Mouse (Mus musculus) neural tube, embryonic 11.5 days (tissue): ENCODE results near the gene Plin1. TPM values are rescaled to one million over a fixed set of nuclear protein-coding genes. Genes with fewer than 3 reads are reported as not detected.

Experiments
- ATAC-seq: fragments of 200-750 bp; cut with Nextera tagmentation; 2 replicates; pipeline ENCODE4 v1.8.0; 2017; ENCODE audit warnings: moderate number of reproducible peaks, mild to moderate bottlenecking, moderate TSS enrichment, moderate library complexity; ENCODE audit not compliant: insufficient read depth, low FRiP score, low TSS enrichment
- DNase-seq: peaks from one replicate; pipeline ENCODE4 v3.0.0-alpha.2; 2015; ENCODE audit warnings: low spot score
- H3K27ac ChIP-seq: fragments of 300-500 bp; sonication (generic); 2 replicates; pipeline ENCODE4 v1.5.1; 2014; ENCODE audit warnings: low read depth, mild to moderate bottlenecking, low read length
- H3K27me3 ChIP-seq: fragments of 300-500 bp; sonication (generic); 2 replicates; pipeline ENCODE4 v1.6.1; 2014; ENCODE audit warnings: mild to moderate bottlenecking, low read length, mixed read lengths; ENCODE audit not compliant: control insufficient read depth, insufficient read depth
- H3K36me3 ChIP-seq: fragments of 300-500 bp; sonication (generic); 2 replicates; pipeline ENCODE4 v1.6.1; 2014; ENCODE audit warnings: mild to moderate bottlenecking, low read length, moderate library complexity, mixed read lengths; ENCODE audit not compliant: control insufficient read depth, insufficient read depth
- H3K4me1 ChIP-seq: fragments of 300-500 bp; sonication (generic); 2 replicates; pipeline ENCODE4 v1.6.1; 2014; ENCODE audit warnings: low read length, mixed read lengths; ENCODE audit not compliant: control insufficient read depth, insufficient read depth
- H3K4me2 ChIP-seq: fragments of 300-500 bp; sonication (generic); 2 replicates; pipeline ENCODE4 v1.6.1; 2014; ENCODE audit warnings: low read depth, mild to moderate bottlenecking, moderate library complexity
- H3K4me3 ChIP-seq: fragments of 300-500 bp; sonication (generic); 2 replicates; pipeline ENCODE4 v1.5.1; 2014; ENCODE audit warnings: low read depth, low read length
- H3K9ac ChIP-seq: fragments of 300-500 bp; sonication (generic); 2 replicates; pipeline ENCODE4 v1.6.1; 2014; ENCODE audit warnings: mild to moderate bottlenecking, low read length
- H3K9me3 ChIP-seq: fragments of 300-500 bp; sonication (generic); 2 replicates; pipeline ENCODE4 v1.6.1; 2016; ENCODE audit warnings: low read length; ENCODE audit not compliant: control insufficient read depth
- WGBS: fragments of 180-500 bp; shearing (Covaris S2); extraction: QIAGEN DNeasy Blood & Tissue Kit; methylation state at CpG from one replicate; pipeline ENCODE4 v1.1.7; 2014; 5-methylcytosine and 5-hydroxymethylcytosine counted together
- polyA plus RNA-seq: library from polyadenylated mRNA; unstranded; fragments of >200 nt; fragmentation: Nextera tagmentation; extraction: Ambion mirVana; gene quantifications from 2 replicates; pipeline ENCODE4 v1.2.1, GENCODE M21; 2014

The Plin1 gene
- polyA plus RNA-seq, 1 experiment from 2014 or later = not detected

DNA sequence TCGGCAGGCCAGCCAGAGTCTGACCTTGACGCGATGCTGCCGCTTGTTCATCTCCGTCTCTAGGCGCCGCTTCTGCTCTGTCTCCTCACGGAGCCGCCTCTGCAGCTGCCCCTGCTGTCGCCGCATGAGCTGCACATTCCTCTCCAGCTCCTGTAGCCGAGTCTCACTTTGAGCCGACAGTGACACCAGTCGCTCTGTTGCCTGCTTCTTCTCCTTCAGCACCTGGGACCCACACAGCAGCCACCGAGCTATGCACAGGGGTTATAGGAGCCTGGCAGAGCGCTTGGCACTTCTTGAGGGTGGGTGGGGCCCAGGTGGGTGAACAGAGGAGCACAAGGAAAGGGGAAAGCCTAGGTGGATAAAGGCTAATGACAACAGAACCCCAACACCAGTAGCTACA, 29.9 kb downstream of the Plin1 start:
- no peak overlapping the region for H3K9ac ChIP-seq
- H3K36me3 ChIP-seq = peaks cover 20% of the 10 kb centered on the region

GRCm38 (mm10) chr7:79696495-79696894, 36.2 kb downstream of the Plin1 start:
- no peaks in the 10 kb centered on the region for H3K27me3 ChIP-seq
- H3K4me3 ChIP-seq = no peak overlapping the region
- WGBS = 87% methylated on average over 8 of the region's 8 CpGs
- ATAC-seq = no peak
- no peak overlapping the region for H3K4me2 ChIP-seq
- H3K9me3 ChIP-seq = no peaks in the 10 kb centered on the region
- no peak overlapping the region for H3K27ac ChIP-seq
- H3K4me1 ChIP-seq = no peaks in the 10 kb centered on the region
- no peak for DNase-seq
- H3K9ac ChIP-seq = no peak overlapping the region
- H3K36me3 ChIP-seq = peaks cover 43% of the 10 kb centered on the region

More for the DNA sequence above, 29.9 kb downstream of the Plin1 start:
- Histone ChIP-seq H3K4me2 (no peak overlapping the region), H3K4me1 (no peaks in the 10 kb centered on the region), H3K27me3 (no peaks in the 10 kb centered on the region), H3K9me3 (no peaks in the 10 kb centered on the region), H3K4me3 (no peak overlapping the region), H3K27ac (no peak overlapping the region)
- DNase-seq (no peak), ATAC-seq (no peak)
- 82% methylated on average over 16 of the region's 16 CpGs for WGBS

GRCm38 (mm10) chr7:79680231-79680630, 52.5 kb downstream of the Plin1 start:
- Histone ChIP-seq H3K27ac (no peak overlapping the region), H3K9me3 (no peaks in the 10 kb centered on the region), H3K4me2 (no peak overlapping the region), H3K36me3 (peaks cover 19% of the 10 kb centered on the region), H3K4me3 (no peak overlapping the region), H3K9ac (no peak overlapping the region), H3K27me3 (no peaks in the 10 kb centered on the region), H3K4me1 (no peaks in the 10 kb centered on the region)
- no peak for ATAC-seq
- no peak for DNase-seq
- 97% methylated on average over 2 of the region's 2 CpGs for WGBS

- peaks cover 19% of the 10 kb centered on the region for H3K36me3 ChIP-seq
- H3K27ac ChIP-seq = no peak overlapping the region
- DNase-seq = peak; percentile 18
- no peaks in the 10 kb centered on the region for H3K9me3 ChIP-seq
- H3K4me2 ChIP-seq = no peak overlapping the region
- no peak overlapping the region for H3K9ac ChIP-seq
- ATAC-seq = no peak
- no peaks in the 10 kb centered on the region for H3K27me3 ChIP-seq
- no peaks in the 10 kb centered on the region for H3K4me1 ChIP-seq
- no peak overlapping the region for H3K4me3 ChIP-seq
These were observed 53.5 kb downstream of the Plin1 start for GRCm38 (mm10) chr7:79679186-79679585.

DNA sequence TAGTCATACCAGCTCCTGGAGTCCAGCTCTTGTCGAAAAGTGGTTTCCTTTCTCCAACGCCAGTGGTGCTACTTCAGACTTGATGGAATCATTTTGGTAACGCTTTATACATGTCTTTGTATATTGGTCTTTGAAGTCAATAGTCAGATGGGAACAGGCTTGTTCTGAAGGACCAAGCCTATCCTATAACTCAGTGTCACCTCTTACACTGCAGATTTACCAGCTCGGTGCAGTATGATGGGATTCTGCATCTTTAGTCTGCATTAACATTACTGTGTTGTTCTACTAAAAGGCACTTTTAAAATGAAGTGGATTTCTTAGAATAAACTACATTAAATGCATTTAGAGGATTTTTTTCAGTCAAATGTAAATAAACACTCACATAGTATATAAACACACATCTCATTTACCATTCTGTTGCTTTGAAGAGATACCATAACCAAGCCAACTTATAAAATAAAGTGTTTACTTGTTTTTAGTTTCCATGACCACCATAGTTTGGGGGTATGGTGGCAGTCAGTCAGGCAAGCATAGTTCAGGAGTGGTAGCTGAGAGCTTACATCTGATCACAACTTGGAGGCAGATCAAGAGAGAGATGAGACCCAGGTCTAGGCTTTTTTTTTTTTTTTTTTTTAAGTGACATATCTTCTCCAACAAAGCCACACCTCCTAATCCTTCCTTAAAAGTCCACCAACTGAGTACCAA, 61.7 kb downstream of the Plin1 start:
- no peak overlapping the region for H3K9ac ChIP-seq
- no peak overlapping the region for H3K27ac ChIP-seq
- H3K4me3 ChIP-seq = no peak overlapping the region
- no peaks in the 10 kb centered on the region for H3K4me1 ChIP-seq
- peaks cover 2% of the 10 kb centered on the region; the same call in 1 of the 2 replicates for H3K36me3 ChIP-seq
- 95% methylated on average over 4 of the region's 4 CpGs for WGBS
- no peaks in the 10 kb centered on the region for H3K27me3 ChIP-seq
- H3K9me3 ChIP-seq = no peaks in the 10 kb centered on the region
- H3K4me2 ChIP-seq = no peak overlapping the region
- ATAC-seq = no peak
- no peak for DNase-seq

Other genes with a start within 250 kb of the Plin1 start
- gene Rhcg, start 115.2 kb downstream of the Plin1 start, polyA plus RNA-seq = 0.97 and 1.8 TPM in 2 replicates
- gene Ticrr, start 72.7 kb downstream of the Plin1 start, polyA plus RNA-seq = 13.2 and 14.0 TPM in 2 replicates
- gene Kif7, start 17.2 kb downstream of the Plin1 start, polyA plus RNA-seq = 5.0 and 5.2 TPM in 2 replicates
- 8.2 and 9.9 TPM in 2 replicates for gene Pex11a, start 10.2 kb upstream of the Plin1 start, polyA plus RNA-seq
- gene Wdr93, start 10.3 kb upstream of the Plin1 start, polyA plus RNA-seq = 0.09 and 0.45 TPM in 2 replicates
- not detected in 2 replicates for gene Mesp1, start 60.9 kb upstream of the Plin1 start, polyA plus RNA-seq
- 0.20 and 0.76 TPM in 2 replicates for gene Mesp2, start 77.8 kb upstream of the Plin1 start, polyA plus RNA-seq
- gene Anpep, start 128.2 kb upstream of the Plin1 start, polyA plus RNA-seq = 7.1 and 7.9 TPM in 2 replicates
- gene Ap3s2, start 187.7 kb upstream of the Plin1 start, polyA plus RNA-seq = 53.2 and 54.0 TPM in 2 replicates
- gene Arpin, start 202.5 kb upstream of the Plin1 start, polyA plus RNA-seq = 20.8 and 22.6 TPM in 2 replicates